Mouse (Mus musculus) CH12.LX (cell line): ENCODE measurements around the gene Glra1. TPM values are rescaled to one million over a fixed set of nuclear protein-coding genes. Genes with fewer than 3 reads are reported as not detected.

Experiments used
- DNase-seq: peaks from one replicate; pipeline ENCODE4 v3.0.0-alpha.2; 2013; ENCODE audit errors: extremely low read depth
- H3K27ac ChIP-seq: 2 replicates; pipeline ENCODE4 v1.5.1; 2012; ENCODE audit warnings: low read depth, mild to moderate bottlenecking, control low read depth, moderate library complexity; ENCODE audit not compliant: insufficient read depth
- H3K27me3 ChIP-seq: replicated peaks from 2 replicates; pipeline ENCODE3; 2012; ENCODE audit warnings: inconsistent platforms
- H3K36me3 ChIP-seq, 2 experiments: replicated peaks in 1 of 2; 2 replicates each; pipeline versions ENCODE3 to v1.6.1; 2012; ENCODE audit warnings: inconsistent platforms in 1 of 2, low read length in 1 of 2, mild to moderate bottlenecking in 1 of 2, mixed read lengths in 1 of 2, moderate library complexity in 1 of 2; ENCODE audit not compliant: control insufficient read depth in 1 of 2, insufficient read depth in 1 of 2
- H3K4me1 ChIP-seq, 2 experiments: 2 replicates each; pipeline ENCODE4 v1.6.1; 2012; ENCODE audit warnings: inconsistent platforms in 1 of 2, moderate library complexity in 1 of 2; ENCODE audit not compliant: insufficient read depth in 2 of 2, control insufficient read depth in 1 of 2
- H3K4me2 ChIP-seq: 2 replicates; pipeline ENCODE4 v1.6.1; 2012; ENCODE audit warnings: low read depth, mild to moderate bottlenecking, control low read depth; ENCODE audit not compliant: poor library complexity, insufficient read depth, severe bottlenecking
- H3K4me3 ChIP-seq, 3 experiments: fragments of 150-350 bp in 1 of 3; sonication (generic) in 1 of 3; replicated peaks in 1 of 3; 2 replicates each; pipeline versions ENCODE3 to v1.5.1; 2011 to 2012; ENCODE audit warnings: low read depth in 2 of 3, low read length in 2 of 3, mild to moderate bottlenecking in 2 of 3, moderate library complexity in 2 of 3, control low read depth in 1 of 3, improper control_type of control experiment in 1 of 3, inconsistent platforms in 1 of 3, mixed read lengths in 1 of 3; ENCODE audit not compliant: poor library complexity in 1 of 3
- H3K79me2 ChIP-seq: replicated peaks from 2 replicates; pipeline ENCODE4 v1.6.1; 2012; ENCODE audit warnings: mild to moderate bottlenecking, moderate library complexity; ENCODE audit not compliant: control insufficient read depth, poor library complexity, insufficient read depth, severe bottlenecking; ENCODE audit errors: extremely low read depth
- H3K9ac ChIP-seq: 2 replicates; pipeline ENCODE4 v1.6.1; 2012; ENCODE audit warnings: low read depth, mild to moderate bottlenecking, control low read depth, moderate library complexity; ENCODE audit not compliant: insufficient read depth
- H3K9me3 ChIP-seq: replicated peaks from 2 replicates; pipeline ENCODE3; 2012; ENCODE audit warnings: low read length, inconsistent platforms, mixed read lengths
- CHD2 ChIP-seq: IDR thresholded peaks from 2 replicates; pipeline ENCODE4 v1.6.1; 2011; ENCODE audit warnings: low read length, improper control_type of control experiment
- CTCF ChIP-seq, 2 experiments: IDR thresholded peaks in 1 of 2; conservative IDR thresholded peaks in 1 of 2; 2 replicates each; pipeline ENCODE4 v1.5.1; 2011 to 2012; ENCODE audit warnings: low read depth in 2 of 2, low read length in 2 of 2, improper control_type of control experiment in 1 of 2, inconsistent platforms in 1 of 2, mild to moderate bottlenecking in 1 of 2, moderate library complexity in 1 of 2
- E2F4 ChIP-seq: IDR thresholded peaks from 2 replicates; pipeline ENCODE4 v1.6.1; 2011; ENCODE audit warnings: low read depth, low read length, improper control_type of control experiment; ENCODE audit not compliant: insufficient replicate concordance
- EP300 ChIP-seq: IDR thresholded peaks from 2 replicates; pipeline ENCODE4 v1.6.1; 2011; ENCODE audit warnings: low read length, improper control_type of control experiment
- GABPA ChIP-seq: IDR thresholded peaks from 2 replicates; pipeline ENCODE4 v1.6.1; 2012; ENCODE audit warnings: low read depth, low read length, improper control_type of control experiment, inconsistent platforms; ENCODE audit not compliant: insufficient replicate concordance
- HCFC1 ChIP-seq: IDR thresholded peaks from 2 replicates; pipeline ENCODE4 v1.6.1; 2012; ENCODE audit warnings: low read depth, mild to moderate bottlenecking, inconsistent platforms, low read length, improper control_type of control experiment
- IRF4 ChIP-seq: IDR thresholded peaks from 2 replicates; pipeline ENCODE4 v1.6.1; 2014; ENCODE audit warnings: low read depth, mild to moderate bottlenecking, inconsistent platforms, low read length, improper control_type of control experiment
- JUN ChIP-seq: IDR thresholded peaks from 2 replicates; pipeline ENCODE4 v1.6.1; 2011; ENCODE audit warnings: low read depth, mild to moderate bottlenecking, low read length, improper control_type of control experiment, moderate library complexity; ENCODE audit not compliant: insufficient read depth
- KAT2A ChIP-seq: IDR thresholded peaks from 2 replicates; pipeline ENCODE4 v1.6.1; 2012; ENCODE audit warnings: low read length, improper control_type of control experiment, inconsistent platforms; ENCODE audit not compliant: insufficient replicate concordance
- MAFK ChIP-seq: IDR thresholded peaks from 2 replicates; pipeline ENCODE4 v1.6.1; 2011; ENCODE audit warnings: low read length, improper control_type of control experiment; ENCODE audit not compliant: insufficient replicate concordance
- MXI1 ChIP-seq: IDR thresholded peaks from 2 replicates; pipeline ENCODE4 v1.6.1; 2011; ENCODE audit warnings: mild to moderate bottlenecking, low read depth, low read length, improper control_type of control experiment
- PAX5 ChIP-seq: IDR thresholded peaks from 2 replicates; pipeline ENCODE4 v1.6.1; 2012; ENCODE audit warnings: low read length, inconsistent platforms, mixed read lengths
- POLR2AphosphoS2 ChIP-seq: IDR thresholded peaks from 2 replicates; pipeline ENCODE4 v1.6.1; 2011; ENCODE audit warnings: low read depth, low read length, improper control_type of control experiment
- RAD21 ChIP-seq: IDR thresholded peaks from 2 replicates; pipeline ENCODE4 v1.6.1; 2011; ENCODE audit warnings: low read depth, mild to moderate bottlenecking, low read length, improper control_type of control experiment, moderate library complexity
- RCOR1 ChIP-seq: conservative IDR thresholded peaks from 2 replicates; pipeline ENCODE4 v1.6.1; 2012; ENCODE audit warnings: low read depth, mild to moderate bottlenecking, inconsistent platforms, low read length, improper control_type of control experiment
- SIN3A ChIP-seq: IDR thresholded peaks from 2 replicates; pipeline ENCODE4 v1.6.1; 2012; ENCODE audit warnings: low read length, improper control_type of control experiment, inconsistent platforms
- SMC3 ChIP-seq: IDR thresholded peaks from 2 replicates; pipeline ENCODE4 v1.6.1; 2011; ENCODE audit warnings: low read depth, low read length, improper control_type of control experiment
- TBP ChIP-seq: conservative IDR thresholded peaks from 2 replicates; pipeline ENCODE4 v1.6.1; 2011; ENCODE audit warnings: low read depth, low read length, improper control_type of control experiment
- UBTF ChIP-seq: IDR thresholded peaks from 2 replicates; pipeline ENCODE4 v1.6.1; 2012; ENCODE audit warnings: low read depth, mild to moderate bottlenecking, inconsistent platforms, low read length, improper control_type of control experiment, moderate library complexity
- ZKSCAN1 ChIP-seq: IDR thresholded peaks from 2 replicates; pipeline ENCODE4 v1.6.1; 2012; ENCODE audit warnings: low read depth, inconsistent platforms, low read length, improper control_type of control experiment, borderline replicate concordance
- ZMIZ1 ChIP-seq: IDR thresholded peaks from 2 replicates; pipeline ENCODE4 v1.6.1; 2012; ENCODE audit warnings: low read depth, mild to moderate bottlenecking, inconsistent platforms, low read length, improper control_type of control experiment
- dilution Hi-C: fragments of 300-500 bp; cut with MboI; formaldehyde crosslinking; loops from 2 replicates; pipeline ENCODE4 v1.14.3; 2020; ENCODE audit warnings: low sequenced_read_pairs; ENCODE audit not compliant: extremely low pct_unique_long_range_greater_than_20kb, extremely low pct_ligation_motif_present
- in situ Hi-C: fragments of 300-500 bp; cut with MboI; formaldehyde crosslinking; loops from 3 replicates; pipeline ENCODE4 v1.14.3; 2019; ENCODE audit warnings: low sequenced_read_pairs, low pct_ligation_motif_present, low pct_unique_long_range_greater_than_20kb, mixed read lengths
- polyA plus RNA-seq: library from polyadenylated mRNA; unstranded; fragments of >175 nt; gene quantifications from 2 replicates; pipeline ENCODE4 v1.2.1, GENCODE M21; 2012; ENCODE audit warnings: low read depth; ENCODE audit not compliant: insufficient read length
- total RNA-seq, 2 experiments: library from RNA; depleted of rRNA; stranded (reverse); fragments of 300-350 nt in 1 of 2; fragments of >200 nt in 1 of 2; gene quantifications; 2 replicates each; pipeline ENCODE4 v1.2.3; 2012 to 2014

The Glra1 gene
- total RNA-seq (2012; rRNA removed) (not detected in 2 replicates), total RNA-seq (2014; rRNA removed) (not detected in 2 replicates), polyA plus RNA-seq (not detected in 2 replicates)

GRCm38 (mm10) chr11:55607808-55608523 is at the start of gene Glra1:
Gene Glra1 (minus strand): TSS chr11:55608198.
- TF ChIP-seq SMC3 (no peak), ZKSCAN1 (no peak), RCOR1 (no peak), KAT2A (no peak), SIN3A (peak; percentile 99), E2F4 (peak; percentile 78; the same call in 1 of the 2 replicates), EP300 (no peak), ZMIZ1 (no peak), IRF4 (no peak), MXI1 (peak; percentile 89), HCFC1 (no peak)
- TF ChIP-seq, all 38 proteins: peak for 3
- Histone ChIP-seq H3K4me3 (no peak within 1 kb of the TSS), H3K27ac (no peak within 1 kb of the TSS), H3K9me3 (no peaks in the 10 kb centered on the region), H3K9ac (no peak within 1 kb of the TSS), H3K4me1 (no peaks in the 10 kb centered on the region), H3K4me2 (no peak within 1 kb of the TSS), H3K79me2 (no peaks in the 10 kb centered on the region), H3K36me3 (no peaks in the 10 kb centered on the region), H3K27me3 (peaks cover 42% of the 10 kb centered on the region)
- in situ Hi-C loops (no loop called here), dilution Hi-C loops (no loop called here)
- peak; percentile 43 for DNase-seq

- H3K4me1 ChIP-seq, result no peaks in the 10 kb centered on the region
- dilution Hi-C loops, result no loop called here
Observed at GRCm38 (mm10) chr11:55636961-55637360, 29.0 kb upstream of the Glra1 start.

More at GRCm38 (mm10) chr11:55636961-55637360, 29.0 kb upstream of the Glra1 start:
- in situ Hi-C loops, result no loop called here
- Histone ChIP-seq H3K36me3 (no peaks in the 10 kb centered on the region), H3K27ac (no peak overlapping the region), H3K4me3 (no peak overlapping the region), H3K79me2 (no peaks in the 10 kb centered on the region), H3K27me3 (peaks cover 80% of the 10 kb centered on the region), H3K4me2 (no peak overlapping the region), H3K9me3 (no peaks in the 10 kb centered on the region), H3K9ac (no peak overlapping the region)
- TF ChIP-seq CTCF (conservative IDR thresholded peaks at IDR 0.05 in 1 of 2, IDR thresholded peaks at IDR 0.05 in 1 of 2; ENCODE audit: low read depth in 2 of 2, low read length in 2 of 2), result no peak
- TF ChIP-seq JUN, result no peak
- no peak for TF ChIP-seq RCOR1
- TF ChIP-seq RAD21, result no peak
- no peak for TF ChIP-seq MAFK
- TF ChIP-seq TBP, result no peak
- no peak for TF ChIP-seq POLR2AphosphoS2
- TF ChIP-seq GABPA, result no peak
- no peak for TF ChIP-seq CHD2
- no peak for TF ChIP-seq UBTF
- no peak for TF ChIP-seq PAX5
- no peak for DNase-seq
